Mouse (Mus musculus) G1E (cell line): ENCODE measurements around the gene Gm29609.
A peak's percentile ranks its signal among the peaks of the same experiment; 100 is the strongest.

Experiments
- CTCF ChIP-seq: IDR thresholded peaks from 2 replicates; pipeline ENCODE4 v1.5.1; 2012; ENCODE audit warnings: low read depth, low read length, inconsistent platforms, mixed read lengths
- POLR2AphosphoS5 ChIP-seq: IDR thresholded peaks from 2 replicates; pipeline ENCODE4 v1.6.1; 2012; ENCODE audit warnings: low read depth, low read length, inconsistent platforms; ENCODE audit not compliant: insufficient replicate concordance

DNA sequence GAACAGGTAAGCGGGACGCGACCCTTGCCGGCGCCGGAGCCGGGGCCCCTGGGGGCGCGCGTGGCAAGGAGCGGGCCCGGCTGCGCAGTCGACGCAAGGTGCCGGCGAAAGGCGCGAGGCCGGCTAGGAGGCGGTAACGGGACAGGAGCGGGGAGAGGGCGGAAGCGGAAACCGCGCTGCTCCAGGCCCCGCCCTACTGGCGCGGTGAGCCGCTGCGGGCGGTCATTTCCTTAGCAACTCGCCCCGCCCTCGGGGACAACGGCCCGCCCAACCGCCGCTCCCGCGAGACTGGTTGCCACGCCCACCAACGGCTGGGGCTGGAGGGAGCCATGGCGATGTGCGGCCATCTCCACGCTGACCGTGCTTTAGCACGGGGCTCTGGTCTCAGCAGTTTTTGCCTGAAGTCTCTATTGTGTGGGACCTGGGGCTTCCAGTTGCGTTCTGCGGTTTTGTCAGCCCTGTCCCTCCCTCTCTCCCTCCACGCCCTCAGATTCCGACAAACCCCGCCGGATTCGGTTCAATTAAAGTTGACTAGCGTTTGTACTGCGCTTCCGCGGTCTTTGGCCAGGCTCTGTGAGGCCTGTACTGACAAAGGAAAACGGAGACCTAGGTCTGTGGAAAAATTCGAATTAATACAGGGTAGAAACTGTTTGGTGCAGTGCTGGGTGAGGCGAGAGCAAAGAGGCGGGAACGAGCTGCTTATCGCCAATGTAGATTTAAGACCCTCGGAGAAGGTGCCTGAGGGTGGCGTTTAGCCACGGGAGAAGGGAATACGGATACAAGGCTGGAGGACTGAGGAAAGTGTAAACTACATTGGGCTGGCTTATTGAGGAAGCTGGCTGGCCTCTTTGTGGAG lies 41.0 kb upstream of the Gm29609 start, which contains the start of gene Ppm1g:
- no peak for TF ChIP-seq CTCF
- 0 out of 2 replicates have a peak, but pooled peaks have one; percentile 69 for TF ChIP-seq POLR2AphosphoS5
